9 mouse cellular contexts compared by ENCODE assay signal in genomic region chr5:151056920-151057294, GRCm38 (mm10).
DNase-seq lines count a peak whose midpoint lies in the region; ATAC-seq lines count a peak whose summit lies in the region.
"Had no signal": no experiment of that assay in that cellular context is flagged by ENCODE, and none has a peak within 500 bp of the region (broad histone marks: within the 10 kb centered on the region; RNA-seq: fewer than 3 reads in every experiment).

No protein-coding gene starts in this region.

- DNase-seq in forebrain, embryonic 14.5 days (ENCODE audit: low spot score), result peak; percentile 6
- peak; percentile 52 for DNase-seq in lung, postnatal 25 days (ENCODE audit: low spot score)
- no peak for DNase-seq in B cell, adult 2 months
- DNase-seq in spleen, postnatal 10 days (ENCODE audit: low spot score in 2 of 2), result no peak
- no peak for DNase-seq in cerebellum, adult 8-10 months
- DNase-seq: right cerebral cortex, postnatal 14 days had no signal

- H3K4me3 ChIP-seq in forebrain, embryonic 14.5 days (ENCODE audit: low read depth, low read length), result no peak overlapping the region
- no peak overlapping the region for H3K4me3 ChIP-seq in forebrain, embryonic 12.5 days (replicated peaks)
- H3K4me3 ChIP-seq in intestine, embryonic 15.5 days (replicated peaks), result no peak overlapping the region

- no peak overlapping the region for H3K9ac ChIP-seq in forebrain, embryonic 14.5 days (ENCODE audit: low read length)
- no peak overlapping the region for H3K9ac ChIP-seq in forebrain, embryonic 12.5 days
- H3K9ac ChIP-seq in intestine, embryonic 15.5 days, result no peak overlapping the region

- no peak overlapping the region for H3K27ac ChIP-seq in forebrain, embryonic 14.5 days (ENCODE audit: low read depth, low read length)
- H3K27ac ChIP-seq in forebrain, embryonic 12.5 days, result no peak overlapping the region
- peak overlapping the region; percentile 54 for H3K27ac ChIP-seq in intestine, embryonic 15.5 days

- H3K9me3 ChIP-seq in forebrain, embryonic 14.5 days (replicated peaks; ENCODE audit: control insufficient read depth, low read length), result no peaks in the 10 kb centered on the region
- no peaks in the 10 kb centered on the region for H3K9me3 ChIP-seq in forebrain, embryonic 12.5 days
- H3K9me3 ChIP-seq in intestine, embryonic 15.5 days, result no peaks in the 10 kb centered on the region

- H3K4me2 ChIP-seq in forebrain, embryonic 14.5 days (ENCODE audit: low read length), result no peak overlapping the region
- H3K4me2 ChIP-seq in forebrain, embryonic 12.5 days, result no peak overlapping the region
- H3K4me2 ChIP-seq in intestine, embryonic 15.5 days (replicated peaks), result no peak overlapping the region

- 80% methylated on average over 6 of the region's 6 CpGs for WGBS in forebrain, embryonic 14.5 days
- WGBS in forebrain, embryonic 12.5 days, result 77% methylated on average over 6 of the region's 6 CpGs
- 40% methylated on average over 6 of the region's 6 CpGs for WGBS in intestine, embryonic 15.5 days

- H3K4me1 ChIP-seq in forebrain, embryonic 14.5 days (ENCODE audit: control insufficient read depth, insufficient read depth, low read length), result no peaks in the 10 kb centered on the region
- peaks cover 10% of the 10 kb centered on the region for H3K4me1 ChIP-seq in forebrain, embryonic 12.5 days
- H3K4me1 ChIP-seq in intestine, embryonic 15.5 days (replicated peaks), result peaks cover 14% of the 10 kb centered on the region

- H3K36me3 ChIP-seq in forebrain, embryonic 14.5 days (ENCODE audit: control insufficient read depth, insufficient read depth, low read length), result no peaks in the 10 kb centered on the region
- H3K36me3 ChIP-seq in forebrain, embryonic 12.5 days (replicated peaks), result no peaks in the 10 kb centered on the region
- peaks cover 12% of the 10 kb centered on the region for H3K36me3 ChIP-seq in intestine, embryonic 15.5 days

- ATAC-seq in forebrain, embryonic 14.5 days, result no peak
- ATAC-seq in forebrain, embryonic 12.5 days (ENCODE audit: low FRiP score), result no peak
- ATAC-seq in granulocyte monocyte progenitor cell, adult 5-6 weeks (replicated peaks; ENCODE audit: poor library complexity, severe bottlenecking), result peak; percentile 89
- ATAC-seq in intestine, embryonic 15.5 days, result peak; percentile 67

- H3K27me3 ChIP-seq in forebrain, embryonic 14.5 days (replicated peaks; ENCODE audit: control insufficient read depth, insufficient read depth, low read length), result no peaks in the 10 kb centered on the region
- no peaks in the 10 kb centered on the region for H3K27me3 ChIP-seq in forebrain, embryonic 12.5 days
- H3K27me3 ChIP-seq in intestine, embryonic 15.5 days (replicated peaks), result no peaks in the 10 kb centered on the region

Comparison
In these comparisons a context has a peak if more than half of its experiments do, and no peak if none do; other contexts are left out.
1. ATAC-seq: peak in granulocyte monocyte progenitor cell, adult 5-6 weeks (single experiment) and intestine, embryonic 15.5 days (single experiment); none in forebrain, embryonic 14.5 days (single experiment) and forebrain, embryonic 12.5 days (single experiment).
2. DNase-seq: peak in forebrain, embryonic 14.5 days (single experiment) and lung, postnatal 25 days (single experiment); none in B cell, adult 2 months (0 of 2), spleen, postnatal 10 days (0 of 2) and cerebellum, adult 8-10 months (single experiment).